Mouse (Mus musculus) adrenal gland, adult 8-10 months (tissue): Measurements from ENCODE around the gene Nova1. TPM values are rescaled to one million over a fixed set of nuclear protein-coding genes. Genes with fewer than 3 reads are reported as not detected.

ENCODE experiments used
- DNase-seq: peaks from one replicate; pipeline ENCODE4 v3.0.0; 2022
- total RNA-seq, 4 experiments: library from RNA; stranded (reverse); gene quantifications; 2 replicates each; pipeline ENCODE4 v1.2.4; 2022

Nova1 gene
- 1 to 10 TPM; 3.7 to 4.6 (median 4.3) TPM for total RNA-seq

- DNase-seq = peak; percentile 37
Observed at GRCm38 (mm10) chr12:46818856-46819347, at the start of gene Nova1. Gene Nova1, minus strand, starts transcription at chr12:46818929.

GRCm38 (mm10) chr12:46819348-46820022 is 756 bp upstream of the Nova1 start:
- peak; percentile 84 for DNase-seq

- DNase-seq = peak; percentile 1
Observed at GRCm38 (mm10) chr12:46818021-46818855, 491 bp downstream of the Nova1 start.

GRCm38 (mm10) chr12:46817211-46817803 is 1.4 kb downstream of the Nova1 start:
- DNase-seq = no peak

GRCm38 (mm10) chr12:46816291-46816690 is 2.4 kb downstream of the Nova1 start:
- no peak for DNase-seq

- no peak for DNase-seq
Observed at GRCm38 (mm10) chr12:46815697-46816096, 3.0 kb downstream of the Nova1 start.

- no peak for DNase-seq
Observed at GRCm38 (mm10) chr12:46814820-46815219, 3.9 kb downstream of the Nova1 start.

- no peak for DNase-seq
Observed at GRCm38 (mm10) chr12:46801311-46801710, 17.4 kb downstream of the Nova1 start.

GRCm38 (mm10) chr12:46782301-46783280 is 36.1 kb downstream of the Nova1 start:
- no peak for DNase-seq

GRCm38 (mm10) chr12:46781481-46781880 is 37.2 kb downstream of the Nova1 start:
- DNase-seq = no peak

- DNase-seq = no peak
Observed at GRCm38 (mm10) chr12:46780983-46781382, 37.7 kb downstream of the Nova1 start.

GRCm38 (mm10) chr12:46759450-46759849 is 59.3 kb downstream of the Nova1 start:
- DNase-seq = no peak

- DNase-seq = no peak
Observed at GRCm38 (mm10) chr12:46754325-46754848, 64.3 kb downstream of the Nova1 start.

GRCm38 (mm10) chr12:46753096-46753495 is 65.6 kb downstream of the Nova1 start:
- DNase-seq = no peak

- DNase-seq = no peak
Observed at GRCm38 (mm10) chr12:46733261-46733660, 85.5 kb downstream of the Nova1 start.

GRCm38 (mm10) chr12:46731943-46732342 is 86.8 kb downstream of the Nova1 start:
- no peak for DNase-seq

GRCm38 (mm10) chr12:46721914-46722313 is 96.8 kb downstream of the Nova1 start:
- DNase-seq = no peak

- DNase-seq = no peak
Observed at GRCm38 (mm10) chr12:46719076-46719475, 99.7 kb downstream of the Nova1 start.

GRCm38 (mm10) chr12:46710094-46710493 is 108.6 kb downstream of the Nova1 start:
- DNase-seq = no peak

- DNase-seq = no peak
Observed at GRCm38 (mm10) chr12:46709475-46709874, 109.3 kb downstream of the Nova1 start.

- no peak for DNase-seq
Observed at GRCm38 (mm10) chr12:46700202-46700601, 118.5 kb downstream of the Nova1 start.

GRCm38 (mm10) chr12:46676341-46676740 is 142.4 kb downstream of the Nova1 start:
- no peak for DNase-seq
